ENCODE assay signal across 7 mouse cellular contexts in the genomic region with DNA sequence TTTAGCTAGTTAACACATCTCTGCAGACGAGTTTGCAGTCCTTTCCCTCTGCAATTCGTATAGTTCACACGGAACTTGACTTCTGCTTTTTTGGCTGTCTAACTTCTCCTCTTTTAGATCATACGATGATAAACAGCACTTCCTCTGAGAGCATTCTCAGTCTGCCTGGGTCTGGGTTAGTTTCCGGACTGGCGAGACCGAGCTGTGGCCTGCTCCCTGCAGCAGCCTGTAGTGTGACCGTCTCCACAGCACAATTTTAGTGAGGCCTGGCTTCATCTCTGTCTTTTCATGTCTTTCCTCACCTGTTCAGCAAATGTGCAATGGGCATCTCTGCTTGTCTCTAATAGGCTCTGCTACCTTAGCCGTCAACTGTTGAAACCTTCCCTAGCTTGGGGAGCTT.
DNase-seq lines count a peak whose midpoint lies in the region; ATAC-seq and TF ChIP-seq lines count a peak whose summit lies in the region.

No protein-coding gene starts in this region.

- ATAC-seq in midbrain, embryonic 13.5 days: no peak

- no peaks in the 10 kb centered on the region for H3K9me3 ChIP-seq in MEL (replicated peaks; ENCODE audit: insufficient read depth, low read length)
- H3K9me3 ChIP-seq in midbrain, embryonic 13.5 days: no peaks in the 10 kb centered on the region

- peak overlapping the region; percentile 31 to 52 for H3K4me3 ChIP-seq in MEL (ENCODE audit: control insufficient read depth in 1 of 2, insufficient read depth in 1 of 2, low read depth in 2 of 2, low read length in 2 of 2)
- no peak overlapping the region for H3K4me3 ChIP-seq in midbrain, embryonic 13.5 days (replicated peaks)

- peaks cover 8 to 24% of the 10 kb centered on the region in 2 experiments for H3K4me1 ChIP-seq in MEL (ENCODE audit: control insufficient read depth in 1 of 2, insufficient read depth in 2 of 2, low read length in 2 of 2)
- peaks cover 16% of the 10 kb centered on the region for H3K4me1 ChIP-seq in midbrain, embryonic 13.5 days (replicated peaks)

- TF ChIP-seq CTCF in MEL (IDR thresholded peaks at IDR 0.05 in 2 of 3, conservative IDR thresholded peaks at IDR 0.05 in 1 of 3; ENCODE audit: control insufficient read depth in 1 of 3, insufficient read depth in 1 of 3, low read depth in 2 of 3, low read length in 3 of 3, poor library complexity in 1 of 3, severe bottlenecking in 1 of 3): no peak

- peak; percentile 55 to 94 for TF ChIP-seq EP300 in MEL (IDR thresholded peaks at IDR 0.05; ENCODE audit: low read depth in 1 of 2, low read length in 2 of 2)

- peak; percentile 72 for DNase-seq in CD4-positive, CD25-positive, alpha-beta regulatory T cell, adult 2 months (ENCODE audit: low read depth, low spot score)
- DNase-seq in MEL (ENCODE audit: low read depth, low spot score): peak; percentile 92
- DNase-seq in kidney, postnatal 4 days: peak; percentile 16 to 51
- DNase-seq in natural killer cell, adult 2 months (ENCODE audit: low spot score in 2 of 2): peak; percentile 76 to 82
- DNase-seq in ovary, adult 18-20 months (ENCODE audit: low spot score): no peak
- no peak for DNase-seq in cerebellum, postnatal 36 days

- 94% methylated on average over 9 of the region's 9 CpGs for WGBS in midbrain, embryonic 13.5 days

- no peak overlapping the region for H3K4me2 ChIP-seq in midbrain, embryonic 13.5 days (replicated peaks)

- peak overlapping the region; percentile 95 for H3K27ac ChIP-seq in MEL (ENCODE audit: control insufficient read depth, low read depth, low read length)
- H3K27ac ChIP-seq in midbrain, embryonic 13.5 days: no peak overlapping the region

- TF ChIP-seq POLR2A in MEL (IDR thresholded peaks at IDR 0.05; ENCODE audit: control insufficient read depth in 1 of 2, insufficient read depth in 1 of 2, low read depth in 1 of 2, low read length in 2 of 2, poor library complexity in 1 of 2): peak in 1 of 2 experiments; percentile 58; a peak in 2 of 4 replicates

- TF ChIP-seq RAD21 in MEL (IDR thresholded peaks at IDR 0.05; ENCODE audit: low read depth, low read length): no peak

- H3K27me3 ChIP-seq in MEL (ENCODE audit: control insufficient read depth in 1 of 2, insufficient read depth in 2 of 2, low read length in 2 of 2): no peaks in the 10 kb centered on the region
- H3K27me3 ChIP-seq in midbrain, embryonic 13.5 days: no peaks in the 10 kb centered on the region; the same call in 1 of the 2 replicates

- peak overlapping the region; percentile 69 for H3K9ac ChIP-seq in MEL (ENCODE audit: control insufficient read depth, low read depth, low read length, poor library complexity, severe bottlenecking)
- H3K9ac ChIP-seq in midbrain, embryonic 13.5 days (replicated peaks): no peak overlapping the region

- peaks cover 0 to 16% of the 10 kb centered on the region in 2 experiments; a peak in 2 of 4 replicates for H3K36me3 ChIP-seq in MEL (ENCODE audit: control insufficient read depth in 1 of 2, insufficient read depth in 2 of 2, low read length in 2 of 2)
- no peaks in the 10 kb centered on the region for H3K36me3 ChIP-seq in midbrain, embryonic 13.5 days

- H3K79me2 ChIP-seq in MEL (ENCODE audit: control insufficient read depth, insufficient read depth, low read length, poor library complexity): no peaks in the 10 kb centered on the region

TF ChIP-seq in MEL, 35 proteins besides CTCF, POLR2A, EP300 and RAD21:
- TF ChIP-seq MAZ (IDR thresholded peaks at IDR 0.05; ENCODE audit: low read depth, low read length) (peak; percentile 55; the same call in 1 of the 2 replicates), GATA1 (IDR thresholded peaks at IDR 0.05; ENCODE audit: low read depth, low read length) (peak; percentile 86), TCF12 (IDR thresholded peaks at IDR 0.05; ENCODE audit: low read depth, low read length) (peak; percentile 53; the same call in 1 of the 2 replicates), ZNF384 (IDR thresholded peaks at IDR 0.05; ENCODE audit: low read depth, low read length) (0 out of 2 replicates have a peak, but pooled peaks have one; percentile 19), UBTF (IDR thresholded peaks at IDR 0.05; ENCODE audit: borderline replicate concordance, insufficient read depth, low read depth, low read length) (no peak), HCFC1 (IDR thresholded peaks at IDR 0.05; ENCODE audit: low read depth, low read length) (peak; percentile 59; the same call in 1 of the 2 replicates), E2F4 (IDR thresholded peaks at IDR 0.05; ENCODE audit: borderline replicate concordance, low read depth, low read length) (no peak), RCOR1 (IDR thresholded peaks at IDR 0.05; ENCODE audit: low read depth, low read length) (peak; percentile 81), TBP (IDR thresholded peaks at IDR 0.05; ENCODE audit: low read depth, low read length) (peak; percentile 60), MAFK (IDR thresholded peaks at IDR 0.05; ENCODE audit: borderline replicate concordance, low read depth, low read length) (no peak), ZMIZ1 (IDR thresholded peaks at IDR 0.05; ENCODE audit: low read depth, low read length) (0 out of 2 replicates have a peak, but pooled peaks have one; percentile 36), TAL1 (IDR thresholded peaks at IDR 0.05; ENCODE audit: low read length) (no peak), USF1 (IDR thresholded peaks at IDR 0.05; ENCODE audit: low read depth, low read length) (no peak), ELF1 (IDR thresholded peaks at IDR 0.05; ENCODE audit: low read depth, low read length) (no peak), JUND (IDR thresholded peaks at IDR 0.05; ENCODE audit: low read depth, low read length) (peak; percentile 52; the same call in 1 of the 2 replicates), KAT2A (conservative IDR thresholded peaks at IDR 0.05; ENCODE audit: low read depth, low read length) (no peak), SIN3A (IDR thresholded peaks at IDR 0.05; ENCODE audit: low read length) (peak; percentile 52), POLR2AphosphoS2 (IDR thresholded peaks at IDR 0.05; ENCODE audit: low read length) (no peak), MYB (IDR thresholded peaks at IDR 0.05; ENCODE audit: low read depth, low read length) (no peak), NRF1 (IDR thresholded peaks at IDR 0.05; ENCODE audit: insufficient read depth, low read depth, low read length, poor library complexity, severe bottlenecking) (no peak), MXI1 (IDR thresholded peaks at IDR 0.05; ENCODE audit: low read depth, low read length) (no peak), MAX (IDR thresholded peaks at IDR 0.05; ENCODE audit: low read length) (peak; percentile 42; the same call in 1 of the 2 replicates), SMC3 (IDR thresholded peaks at IDR 0.05; ENCODE audit: low read depth, low read length) (0 out of 2 replicates have a peak, but pooled peaks have one; percentile 4), BHLHE40 (IDR thresholded peaks at IDR 0.05; ENCODE audit: borderline replicate concordance, low read depth, low read length) (no peak), USF2 (IDR thresholded peaks at IDR 0.05; ENCODE audit: borderline replicate concordance in 1 of 2, insufficient read depth in 1 of 2, low read depth in 1 of 2, low read length in 2 of 2) (no peak), MYC (IDR thresholded peaks at IDR 0.05; ENCODE audit: low read depth, low read length) (0 out of 2 replicates have a peak, but pooled peaks have one; percentile 29), NELFE (IDR thresholded peaks at IDR 0.05; ENCODE audit: low read depth, low read length) (peak; percentile 38; the same call in 1 of the 2 replicates), POLR2AphosphoS5 (IDR thresholded peaks at IDR 0.05; ENCODE audit: borderline replicate concordance, low read depth, low read length) (no peak), CHD1 (IDR thresholded peaks at IDR 0.05; ENCODE audit: low read depth, low read length) (no peak), ETS1 (IDR thresholded peaks at IDR 0.05; ENCODE audit: low read depth, low read length) (peak; percentile 84), GABPA (IDR thresholded peaks at IDR 0.05; ENCODE audit: low read depth, low read length) (no peak), ZC3H11A (IDR thresholded peaks at IDR 0.05; ENCODE audit: low read depth, low read length) (no peak), CHD2 (IDR thresholded peaks at IDR 0.05; ENCODE audit: low read length) (no peak)

Comparison
In these comparisons a context has a peak if more than half of its experiments do, and no peak if none do; other contexts are left out.
1. DNase-seq: peak in CD4-positive, CD25-positive, alpha-beta regulatory T cell, adult 2 months (single experiment), MEL (single experiment), kidney, postnatal 4 days (2 of 2) and natural killer cell, adult 2 months (2 of 2); none in ovary, adult 18-20 months (single experiment) and cerebellum, postnatal 36 days (0 of 2).